Mouse (Mus musculus) ES-Bruce4 (cell line): ENCODE data around the gene Slc48a1.

ENCODE experiments used
- CTCF ChIP-seq: IDR thresholded peaks from one replicate; pipeline ENCODE4 v1.8.1; 2011; ENCODE audit warnings: low read depth, low read length
- EP300 ChIP-seq: IDR thresholded peaks from 2 replicates; pipeline ENCODE4 v1.6.1; 2011; ENCODE audit warnings: low read depth, low read length; ENCODE audit not compliant: insufficient read depth
- POLR2A ChIP-seq: IDR thresholded peaks from one replicate; pipeline ENCODE4 v1.8.1; 2011; ENCODE audit warnings: low read length; ENCODE audit not compliant: insufficient read depth

GRCm38 (mm10) chr15:97789761-97790505, 11.6 kb downstream of the Slc48a1 start:
- TF ChIP-seq CTCF (peak; percentile 93), EP300 (no peak), POLR2A (no peak)
